Mouse (Mus musculus) layer of hippocampus, adult 8-10 months (tissue): Measurements from ENCODE around the gene Gnb4. TPM values are rescaled to one million over a fixed set of nuclear protein-coding genes. Genes with fewer than 3 reads are reported as not detected.

Experiments
- DNase-seq, 2 experiments: peaks; one replicate each; pipeline ENCODE4 v3.0.0; 2022; ENCODE audit warnings: low spot score in 2 of 2
- total RNA-seq, 4 experiments: library from RNA; stranded (reverse); gene quantifications; 2 replicates each; pipeline ENCODE4 v1.2.4; 2022

Gene Gnb4
- total RNA-seq, 4 experiments from 2014 or later = 10.4 to 15.9 (median 13.0) TPM

GRCm38 (mm10) chr3:32615376-32615775, 1.0 kb downstream of the Gnb4 start:
- no peak for DNase-seq

GRCm38 (mm10) chr3:32614786-32615185, 1.6 kb downstream of the Gnb4 start:
- no peak for DNase-seq

GRCm38 (mm10) chr3:32611606-32612170, 4.7 kb downstream of the Gnb4 start:
- DNase-seq = no peak

GRCm38 (mm10) chr3:32610560-32610959, 5.8 kb downstream of the Gnb4 start:
- peak; percentile 51 to 52 for DNase-seq

- DNase-seq = no peak
Observed at GRCm38 (mm10) chr3:32609233-32609632, 7.2 kb downstream of the Gnb4 start.

- DNase-seq = no peak
Observed at GRCm38 (mm10) chr3:32601055-32601454, 15.3 kb downstream of the Gnb4 start.

- DNase-seq = no peak
Observed at GRCm38 (mm10) chr3:32599328-32599727, 17.1 kb downstream of the Gnb4 start.

- DNase-seq = no peak
Observed at GRCm38 (mm10) chr3:32595080-32595479, 21.3 kb downstream of the Gnb4 start.

GRCm38 (mm10) chr3:32586274-32586673, 30.1 kb downstream of the Gnb4 start:
- no peak for DNase-seq

GRCm38 (mm10) chr3:32583489-32583888, 32.9 kb downstream of the Gnb4 start:
- DNase-seq = no peak

GRCm38 (mm10) chr3:32581911-32582310, 34.5 kb downstream of the Gnb4 start:
- DNase-seq = no peak

- no peak for DNase-seq
Observed at GRCm38 (mm10) chr3:32580738-32581137, 35.6 kb downstream of the Gnb4 start.

- no peak for DNase-seq
Observed at GRCm38 (mm10) chr3:32578772-32579171, 37.6 kb downstream of the Gnb4 start.

- no peak for DNase-seq
Observed at GRCm38 (mm10) chr3:32575151-32575550, 41.2 kb downstream of the Gnb4 start.

- no peak for DNase-seq
Observed at GRCm38 (mm10) chr3:32573881-32574280, 42.5 kb downstream of the Gnb4 start.

- DNase-seq = no peak
Observed at GRCm38 (mm10) chr3:32573086-32573485, 43.3 kb downstream of the Gnb4 start.

GRCm38 (mm10) chr3:32563401-32563800, 53.0 kb downstream of the Gnb4 start:
- no peak for DNase-seq

- DNase-seq = no peak
Observed at GRCm38 (mm10) chr3:32553061-32553460, 63.3 kb downstream of the Gnb4 start.

- no peak for DNase-seq
Observed at GRCm38 (mm10) chr3:32538091-32538490, 78.3 kb downstream of the Gnb4 start.

GRCm38 (mm10) chr3:32537556-32537955, 78.8 kb downstream of the Gnb4 start:
- DNase-seq = peak; percentile 54 to 67

GRCm38 (mm10) chr3:32535692-32536091, 80.7 kb downstream of the Gnb4 start:
- no peak for DNase-seq
